8 mouse cellular contexts compared by ENCODE assay signal in the genomic region with DNA sequence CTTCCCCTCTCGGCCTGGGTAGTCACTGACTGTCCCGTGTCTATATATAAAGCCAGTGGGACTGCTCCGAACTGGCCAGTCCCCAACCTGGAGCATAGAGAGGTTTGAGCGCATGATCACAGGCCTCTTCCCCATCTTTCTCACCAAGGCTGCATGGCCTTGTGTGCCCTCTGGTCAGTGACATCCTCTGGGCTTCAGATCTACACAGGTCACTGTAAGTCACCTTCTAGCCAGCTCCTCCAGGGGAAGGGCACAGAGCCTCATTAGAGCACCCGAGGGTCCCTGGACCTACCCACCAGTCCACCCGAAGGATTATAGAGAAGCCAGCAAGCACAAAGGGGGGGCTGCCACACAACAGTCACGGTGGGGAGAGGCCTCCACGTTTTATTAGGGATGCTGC. TPM values are rescaled to one million over a fixed set of nuclear protein-coding genes. Genes with fewer than 3 reads are reported as not detected.
DNase-seq lines count a peak whose midpoint lies in the region; ATAC-seq and TF ChIP-seq lines count a peak whose summit lies in the region.

No protein-coding gene starts in this region.

- peaks cover 51% of the 10 kb centered on the region for H3K4me1 ChIP-seq in heart, embryonic 10.5 days
- peaks cover 11% of the 10 kb centered on the region for H3K4me1 ChIP-seq in lung, postnatal 0 days (ENCODE audit: insufficient read depth, low read depth, low read length)
- peaks cover 10% of the 10 kb centered on the region for H3K4me1 ChIP-seq in hindbrain, embryonic 14.5 days (replicated peaks; ENCODE audit: control insufficient read depth, insufficient read depth, low read length)
- peaks cover 7% of the 10 kb centered on the region for H3K4me1 ChIP-seq in stomach, embryonic 14.5 days (ENCODE audit: control insufficient read depth, insufficient read depth, low read length)

- H3K9me3 ChIP-seq in heart, embryonic 10.5 days: no peaks in the 10 kb centered on the region
- no peaks in the 10 kb centered on the region for H3K9me3 ChIP-seq in lung, postnatal 0 days (ENCODE audit: low read length)
- H3K9me3 ChIP-seq in hindbrain, embryonic 14.5 days (ENCODE audit: control insufficient read depth, low read length): no peaks in the 10 kb centered on the region
- no peaks in the 10 kb centered on the region for H3K9me3 ChIP-seq in stomach, embryonic 14.5 days (ENCODE audit: control insufficient read depth, low read depth, low read length)

- H3K4me3 ChIP-seq in heart, embryonic 10.5 days: no peak overlapping the region
- no peak overlapping the region for H3K4me3 ChIP-seq in lung, postnatal 0 days (ENCODE audit: low read depth, low read length)
- no peak overlapping the region for H3K4me3 ChIP-seq in hindbrain, embryonic 14.5 days (replicated peaks; ENCODE audit: low read length)
- H3K4me3 ChIP-seq in stomach, embryonic 14.5 days (ENCODE audit: low read depth, low read length): no peak overlapping the region

- TF ChIP-seq EP300 in lung, postnatal 0 days (IDR thresholded peaks at IDR 0.05): no peak

- H3K27me3 ChIP-seq in heart, embryonic 10.5 days (ENCODE audit: insufficient read depth, poor library complexity, severe bottlenecking): no peaks in the 10 kb centered on the region
- H3K27me3 ChIP-seq in lung, postnatal 0 days (replicated peaks; ENCODE audit: insufficient read depth, low read length): no peaks in the 10 kb centered on the region
- H3K27me3 ChIP-seq in hindbrain, embryonic 14.5 days (ENCODE audit: control insufficient read depth, insufficient read depth, low read length): no peaks in the 10 kb centered on the region
- no peaks in the 10 kb centered on the region for H3K27me3 ChIP-seq in stomach, embryonic 14.5 days (ENCODE audit: control insufficient read depth, insufficient read depth, low read length)

- intact Hi-C loops in heart, postnatal 36 days (cut with DNase I): no loop called here

- peaks cover 51% of the 10 kb centered on the region for H3K36me3 ChIP-seq in heart, embryonic 10.5 days
- 0 out of 2 replicates have a peak, but pooled peaks cover 8% of the 10 kb centered on the region for H3K36me3 ChIP-seq in lung, postnatal 0 days (ENCODE audit: insufficient read depth, low read length)
- H3K36me3 ChIP-seq in hindbrain, embryonic 14.5 days (replicated peaks; ENCODE audit: control insufficient read depth, insufficient read depth): peaks cover 47% of the 10 kb centered on the region
- H3K36me3 ChIP-seq in stomach, embryonic 14.5 days (ENCODE audit: control insufficient read depth, insufficient read depth, low read length): peaks cover 25% of the 10 kb centered on the region

- TF ChIP-seq CTCF in lung, postnatal 0 days (IDR thresholded peaks at IDR 0.05): no peak

- no peak for DNase-seq in heart, embryonic 10.5 days (ENCODE audit: low spot score)
- no peak for DNase-seq in heart, postnatal 36 days
- DNase-seq in lung, postnatal 0 days (ENCODE audit: low spot score): no peak
- no peak for DNase-seq in lung, postnatal 25 days (ENCODE audit: low spot score)
- DNase-seq in hindbrain, embryonic 14.5 days (ENCODE audit: low spot score): no peak
- DNase-seq in thymus, postnatal 4 days: no peak
- DNase-seq in adrenal gland, adult (ENCODE audit: inconsistent age in 2 of 2, low spot score in 1 of 2): no peak

- H3K9ac ChIP-seq in lung, postnatal 0 days (replicated peaks; ENCODE audit: low read depth): no peak overlapping the region
- no peak overlapping the region for H3K9ac ChIP-seq in hindbrain, embryonic 14.5 days
- no peak overlapping the region for H3K9ac ChIP-seq in stomach, embryonic 14.5 days (replicated peaks; ENCODE audit: low read depth, low read length)

- WGBS in heart, embryonic 10.5 days: 84% methylated on average over 8 of the region's 8 CpGs
- 75% methylated on average over 8 of the region's 8 CpGs for WGBS in lung, postnatal 0 days
- 90% methylated on average over 8 of the region's 8 CpGs for WGBS in hindbrain, embryonic 14.5 days
- WGBS in stomach, embryonic 14.5 days: 85% methylated on average over 8 of the region's 8 CpGs

- H3K4me2 ChIP-seq in lung, postnatal 0 days (replicated peaks; ENCODE audit: low read depth, low read length): no peak overlapping the region
- no peak overlapping the region for H3K4me2 ChIP-seq in hindbrain, embryonic 14.5 days (replicated peaks)
- H3K4me2 ChIP-seq in stomach, embryonic 14.5 days (replicated peaks; ENCODE audit: low read depth, low read length): no peak overlapping the region

- ATAC-seq in lung, postnatal 0 days: no peak
- ATAC-seq in hindbrain, embryonic 14.5 days (ENCODE audit: low FRiP score): no peak
- ATAC-seq in stomach, embryonic 14.5 days (ENCODE audit: insufficient number of reproducible peaks, insufficient read depth, low FRiP score, low read depth): no peak

- H3K27ac ChIP-seq in heart, embryonic 10.5 days: peak overlapping the region; percentile 88
- peak overlapping the region; percentile 94 for H3K27ac ChIP-seq in lung, postnatal 0 days (ENCODE audit: low read length)
- H3K27ac ChIP-seq in hindbrain, embryonic 14.5 days: peak overlapping the region; percentile 44
- peak overlapping the region; percentile 86 for H3K27ac ChIP-seq in stomach, embryonic 14.5 days (ENCODE audit: low read length)

RNA-seq across cellular contexts. Expression of a gene that starts 29.0 kb away (rescaled TPM):
- polyA plus RNA-seq in heart, embryonic 10.5 days (2016; fragmentation: Nextera tagmentation; extraction: Ambion mirVana): 295 and 308 TPM in 2 replicates
- 100 to 1,000 TPM; 233 to 243 TPM for total RNA-seq in heart, postnatal 36 days (2021)
- polyA plus RNA-seq in lung, postnatal 0 days (2015; fragmentation: Nextera tagmentation; extraction: Ambion mirVana): 669 and 693 TPM in 2 replicates
- 262 and 272 TPM in 2 replicates for polyA plus RNA-seq in hindbrain, embryonic 14.5 days (2014; fragmentation: Nextera tagmentation; extraction: Ambion mirVana)
- polyA plus RNA-seq in stomach, embryonic 14.5 days (2014; fragmentation: Nextera tagmentation; extraction: Ambion mirVana): 317 and 355 TPM in 2 replicates

RNA-seq across cellular contexts. Expression of a gene that starts 35.9 kb away (rescaled TPM):
- polyA plus RNA-seq in heart, embryonic 10.5 days (2016; fragmentation: Nextera tagmentation; extraction: Ambion mirVana): 10.7 and 12.8 TPM in 2 replicates
- 1 to 10 TPM; 6.9 to 8.8 TPM for total RNA-seq in heart, postnatal 36 days (2021)
- 5.2 and 6.0 TPM in 2 replicates for polyA plus RNA-seq in lung, postnatal 0 days (2015; fragmentation: Nextera tagmentation; extraction: Ambion mirVana)
- 16.2 and 19.3 TPM in 2 replicates for polyA plus RNA-seq in hindbrain, embryonic 14.5 days (2014; fragmentation: Nextera tagmentation; extraction: Ambion mirVana)
- polyA plus RNA-seq in stomach, embryonic 14.5 days (2014; fragmentation: Nextera tagmentation; extraction: Ambion mirVana): 8.9 and 9.3 TPM in 2 replicates

RNA-seq across cellular contexts. Expression of a gene that starts 51.4 kb away (rescaled TPM):
- polyA plus RNA-seq in heart, embryonic 10.5 days (2016; fragmentation: Nextera tagmentation; extraction: Ambion mirVana): 14.3 and 17.5 TPM in 2 replicates
- 10 to 100 TPM; 19.0 to 22.3 TPM for total RNA-seq in heart, postnatal 36 days (2021)
- polyA plus RNA-seq in lung, postnatal 0 days (2015; fragmentation: Nextera tagmentation; extraction: Ambion mirVana): 25.8 and 30.7 TPM in 2 replicates
- 9.0 and 9.2 TPM in 2 replicates for polyA plus RNA-seq in hindbrain, embryonic 14.5 days (2014; fragmentation: Nextera tagmentation; extraction: Ambion mirVana)
- 21.5 and 23.1 TPM in 2 replicates for polyA plus RNA-seq in stomach, embryonic 14.5 days (2014; fragmentation: Nextera tagmentation; extraction: Ambion mirVana)

RNA-seq across cellular contexts. Expression of a gene that starts 52.9 kb away (rescaled TPM):
- polyA plus RNA-seq in heart, embryonic 10.5 days (2016; fragmentation: Nextera tagmentation; extraction: Ambion mirVana): 11.8 and 13.7 TPM in 2 replicates
- 1 to 10 TPM; 3.2 to 3.4 TPM for total RNA-seq in heart, postnatal 36 days (2021)
- 11.2 and 11.5 TPM in 2 replicates for polyA plus RNA-seq in lung, postnatal 0 days (2015; fragmentation: Nextera tagmentation; extraction: Ambion mirVana)
- 16.5 and 19.6 TPM in 2 replicates for polyA plus RNA-seq in hindbrain, embryonic 14.5 days (2014; fragmentation: Nextera tagmentation; extraction: Ambion mirVana)
- polyA plus RNA-seq in stomach, embryonic 14.5 days (2014; fragmentation: Nextera tagmentation; extraction: Ambion mirVana): 12.9 and 16.7 TPM in 2 replicates

Comparison
In these comparisons a context has a peak if more than half of its experiments do, and no peak if none do; other contexts are left out.
1. H3K27ac ChIP-seq: peak in every context shown above with its lines; median percentile 94 in lung, postnatal 0 days; 88 in heart, embryonic 10.5 days; 86 in stomach, embryonic 14.5 days; 44 in hindbrain, embryonic 14.5 days.